Mouse (Mus musculus) mesoderm, embryonic 11.5 days (tissue): Measurements from ENCODE around the gene Kcnd3.

Source experiments
- DNase-seq: peaks from one replicate; pipeline ENCODE4 v3.0.0-alpha.2; 2012; ENCODE audit warnings: low read depth, low spot score

Gene Kcnd3

DNA sequence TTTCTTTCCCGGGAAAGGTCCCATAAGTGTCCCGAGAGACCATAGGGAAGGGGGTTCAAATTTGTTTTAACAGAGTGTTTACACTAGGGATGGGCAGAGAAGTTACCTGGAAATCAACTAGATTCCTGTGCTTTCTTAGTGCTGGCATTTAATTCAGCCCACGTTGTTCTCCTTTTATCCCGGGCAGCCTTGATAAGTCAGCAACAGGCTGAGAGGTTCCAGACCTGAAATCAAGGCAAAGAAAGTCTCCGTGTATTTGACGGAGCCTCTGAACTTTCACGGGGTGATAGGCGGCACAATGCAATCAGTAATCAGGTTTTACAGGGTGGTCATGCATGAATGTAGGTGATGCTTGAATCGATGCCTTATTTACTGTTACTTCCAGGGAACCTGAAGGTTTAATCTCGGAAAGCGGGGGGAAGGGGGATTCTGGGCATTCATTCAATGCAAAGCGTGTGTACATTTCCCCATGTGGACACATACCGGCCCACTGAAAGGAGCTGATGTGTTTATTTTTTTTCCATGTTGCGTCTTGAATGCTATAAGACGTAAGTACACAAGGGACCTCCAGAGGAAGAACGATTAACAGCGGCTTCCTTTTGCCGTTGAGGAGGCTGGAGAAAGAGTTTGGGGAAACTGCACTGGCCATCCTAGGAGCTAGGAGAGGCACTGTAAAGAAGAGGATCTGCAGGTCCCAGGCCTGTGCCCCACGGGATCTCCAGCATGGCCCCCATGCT is 1.3 kb downstream of the Kcnd3 start:
- peak; percentile 7 for DNase-seq

DNA sequence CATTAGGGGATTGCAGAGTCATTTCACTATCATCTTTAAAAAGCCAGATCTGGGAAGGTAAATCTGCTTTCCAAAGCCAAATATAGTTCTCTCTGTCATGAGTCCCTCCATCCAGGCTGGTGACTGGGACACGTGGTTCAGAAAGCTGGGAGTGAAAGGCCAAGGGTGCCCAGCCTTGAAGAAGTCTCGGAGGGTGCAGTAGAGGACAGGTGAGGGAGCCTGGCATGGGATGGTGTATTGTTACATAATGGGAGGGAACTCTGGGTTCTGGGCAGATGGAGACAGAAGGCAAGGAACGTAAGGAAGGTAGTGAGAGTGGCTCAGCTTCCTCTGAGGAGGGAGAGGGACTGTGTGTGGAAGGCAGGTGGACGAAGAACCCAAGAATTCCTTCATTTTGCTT is 5.5 kb downstream of the Kcnd3 start:
- DNase-seq: no peak

DNA sequence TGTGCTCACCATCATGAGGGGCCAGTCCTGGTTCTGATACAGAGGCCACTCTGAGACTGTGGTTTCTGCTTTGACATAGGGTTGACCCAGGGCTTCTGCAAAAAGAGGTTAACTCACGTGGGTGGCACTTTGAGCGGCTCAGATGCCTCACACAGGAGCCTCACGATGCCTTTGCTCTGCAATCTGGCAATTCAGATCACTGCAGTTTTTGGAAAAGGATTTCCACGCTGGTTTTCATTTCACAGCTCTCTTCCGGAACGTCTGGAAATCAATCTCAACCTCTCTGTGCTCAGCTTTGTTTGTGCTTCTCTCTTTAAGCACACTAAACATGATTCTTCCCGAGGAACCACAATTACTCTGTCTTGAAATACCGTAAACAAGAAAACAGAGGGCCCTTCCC is 14.4 kb downstream of the Kcnd3 start:
- no peak for DNase-seq

DNA sequence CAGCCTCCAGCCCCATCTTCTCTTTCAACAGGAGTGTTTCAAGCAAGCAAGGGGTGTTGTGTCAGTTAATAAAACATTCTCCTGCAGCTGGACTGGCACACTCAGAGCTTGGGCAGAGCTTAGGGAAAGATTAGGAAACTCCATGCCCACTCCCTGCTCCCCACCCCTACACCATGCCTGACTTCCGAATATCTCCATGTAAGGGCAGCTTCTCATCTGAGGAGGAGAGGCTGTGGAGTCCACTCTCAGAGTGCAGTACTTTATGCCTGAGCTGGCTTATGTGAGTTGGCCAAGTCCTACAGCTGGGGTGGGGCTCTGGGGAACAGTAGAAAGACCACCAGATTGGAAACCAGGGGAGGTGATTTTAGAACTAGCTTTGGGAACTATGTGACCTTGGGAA is 20.4 kb downstream of the Kcnd3 start:
- DNase-seq: no peak

DNA sequence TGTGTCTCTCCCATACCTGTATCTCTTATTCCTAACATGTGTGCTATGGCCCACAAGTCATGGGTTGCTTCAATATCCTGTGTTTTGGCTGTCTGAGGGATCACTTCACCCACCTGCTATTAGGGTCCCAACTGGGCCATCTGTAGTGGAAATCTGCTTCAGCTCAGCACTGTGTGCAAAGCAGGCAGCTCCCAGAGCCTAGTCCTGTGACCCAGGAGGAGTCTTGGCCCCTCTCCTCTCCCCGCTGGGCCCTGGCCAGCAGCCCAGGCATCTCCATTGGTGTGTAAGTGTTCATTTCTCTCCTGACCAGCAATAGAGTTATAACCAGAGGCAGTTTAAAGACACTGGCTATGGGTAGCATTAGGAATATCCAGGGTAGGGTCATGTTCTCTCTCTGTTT is 24.3 kb downstream of the Kcnd3 start:
- DNase-seq: no peak

DNA sequence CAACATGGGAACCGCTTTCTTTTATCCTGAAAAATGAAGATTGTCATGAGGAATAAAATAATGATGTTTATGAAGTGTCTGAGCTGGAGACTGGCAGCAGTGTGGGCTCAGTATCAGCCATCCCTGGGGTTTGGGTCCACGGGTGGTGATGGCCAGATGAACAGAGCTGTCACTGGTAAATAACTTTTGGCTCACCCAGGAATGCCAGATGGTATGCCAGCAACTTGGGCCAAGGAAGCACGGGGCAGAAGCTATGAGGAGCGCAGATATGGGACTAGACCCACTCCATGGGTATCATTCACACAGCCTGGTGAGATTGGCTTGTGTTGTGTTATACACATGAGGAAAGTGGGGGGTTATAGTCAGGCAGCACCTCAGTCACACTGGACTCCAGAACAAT is 26.7 kb downstream of the Kcnd3 start:
- DNase-seq: no peak

DNA sequence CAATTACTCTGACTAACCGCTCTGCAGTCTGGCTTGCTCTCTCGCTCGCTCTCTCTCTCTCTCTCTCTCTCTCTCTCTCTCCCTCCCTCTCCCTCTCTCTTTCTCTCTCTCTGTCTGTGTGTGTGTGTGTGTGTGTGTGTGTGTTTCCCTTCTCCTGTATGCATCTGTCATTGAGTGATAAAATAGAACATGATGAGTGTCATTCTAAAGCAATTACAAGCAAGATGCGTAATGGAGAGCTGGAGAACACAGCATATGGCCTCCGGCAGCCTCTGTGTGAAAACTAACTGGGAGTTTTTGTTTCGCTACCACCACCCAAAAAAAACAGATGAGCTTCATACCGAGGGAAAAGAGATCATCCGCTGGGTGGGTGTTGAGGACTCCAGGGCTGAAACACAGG is 29.3 kb downstream of the Kcnd3 start:
- DNase-seq: no peak

DNA sequence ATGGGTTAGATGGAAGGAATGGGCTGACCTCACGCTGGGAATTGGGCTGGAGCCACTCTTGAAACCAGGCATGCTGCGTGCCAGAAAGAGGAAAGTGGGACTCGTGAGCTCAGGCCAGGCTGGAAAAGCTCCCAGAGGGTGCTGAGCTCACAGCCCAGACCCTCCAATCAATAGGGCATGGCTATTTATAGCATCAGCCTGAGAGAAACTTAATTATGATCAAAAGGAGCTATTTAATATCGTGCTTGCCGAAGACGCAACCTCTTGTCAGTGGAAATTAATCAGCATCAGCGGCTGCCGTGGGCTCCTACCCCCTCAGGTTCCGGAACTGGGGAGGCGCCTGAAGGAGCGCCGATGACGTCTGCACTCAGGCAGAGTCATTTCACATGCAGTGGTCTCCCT is 31.5 kb downstream of the Kcnd3 start:
- peak; percentile 16 for DNase-seq

DNA sequence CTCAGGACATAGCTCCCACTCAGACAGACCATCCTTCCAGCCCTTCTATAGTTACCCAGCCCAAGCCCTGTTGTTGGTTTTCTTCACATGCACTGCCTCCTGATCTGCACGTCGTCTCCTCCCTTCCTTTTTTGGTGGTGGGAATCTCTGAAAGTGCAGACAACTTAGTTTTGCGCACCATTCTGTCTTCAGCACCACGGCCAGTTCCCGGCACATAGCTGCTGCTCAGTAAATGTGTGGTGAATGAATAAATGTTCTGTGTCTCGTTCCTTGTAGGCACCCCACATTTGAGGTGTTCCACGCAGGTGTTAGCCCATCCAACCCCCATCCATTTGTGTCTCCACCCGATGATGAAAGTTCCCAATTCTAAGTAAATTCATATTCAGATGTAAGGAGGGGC is 35.0 kb downstream of the Kcnd3 start:
- peak; percentile 62 for DNase-seq

DNA sequence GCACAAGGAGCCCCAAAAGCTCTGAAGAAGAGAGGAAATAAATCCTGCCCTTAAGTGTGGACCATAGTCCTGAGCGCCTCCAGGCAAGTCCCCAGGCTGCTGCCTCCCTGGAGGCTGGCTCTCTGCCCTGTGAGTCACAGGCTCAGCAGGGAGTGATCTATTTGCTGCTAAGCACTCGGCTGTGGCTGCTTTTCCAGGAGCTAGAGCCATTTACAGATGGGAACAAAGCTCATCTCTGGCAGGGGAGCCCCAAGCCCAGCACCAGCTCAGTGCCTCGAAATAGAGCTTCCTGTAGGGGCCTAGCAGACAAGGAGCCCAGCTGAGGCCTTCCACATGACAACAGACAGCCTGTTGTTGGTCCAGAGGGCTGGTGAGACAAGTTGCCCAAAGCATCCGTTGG is 37.5 kb downstream of the Kcnd3 start:
- DNase-seq: no peak

DNA sequence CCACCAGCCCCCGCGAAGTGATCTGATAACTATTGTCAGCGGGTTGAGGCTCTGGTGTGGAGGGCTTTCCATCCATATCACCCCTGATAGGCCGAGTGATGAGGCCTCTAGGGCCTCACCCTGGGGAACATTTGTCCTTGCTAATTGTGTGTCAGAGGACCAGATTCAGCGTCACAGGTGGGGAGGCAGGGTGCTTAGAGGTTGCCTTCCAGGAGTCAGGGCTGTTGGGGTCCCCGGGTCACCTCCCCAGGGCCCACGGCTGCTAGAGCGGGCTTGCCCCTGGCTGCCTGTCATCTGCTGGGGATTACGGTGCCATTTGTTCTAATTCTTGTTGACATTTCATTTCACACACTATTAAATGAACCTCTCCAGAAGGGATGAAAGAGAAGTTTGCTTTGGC is 42.8 kb downstream of the Kcnd3 start:
- DNase-seq: peak; percentile 46

DNA sequence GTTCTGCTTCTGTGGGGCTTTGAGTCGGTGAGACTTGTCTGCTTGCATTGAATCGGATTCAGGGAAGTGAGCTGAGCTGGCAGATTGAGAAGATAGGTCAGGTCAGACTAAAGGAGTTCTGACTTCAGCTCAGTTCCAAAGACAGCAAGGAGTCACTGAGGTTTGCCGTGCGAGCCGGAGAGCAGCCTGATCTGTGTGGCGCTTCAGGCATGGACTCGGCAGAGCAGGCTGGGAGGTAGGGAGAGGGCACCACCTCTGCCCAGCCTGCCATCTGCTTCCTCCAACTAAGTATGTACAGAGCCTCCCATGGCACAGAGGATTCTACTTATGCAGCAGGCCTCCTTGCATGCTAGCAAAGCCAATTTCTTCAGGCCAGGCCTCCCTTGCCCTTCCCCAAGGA is 44.1 kb downstream of the Kcnd3 start:
- DNase-seq: no peak

DNA sequence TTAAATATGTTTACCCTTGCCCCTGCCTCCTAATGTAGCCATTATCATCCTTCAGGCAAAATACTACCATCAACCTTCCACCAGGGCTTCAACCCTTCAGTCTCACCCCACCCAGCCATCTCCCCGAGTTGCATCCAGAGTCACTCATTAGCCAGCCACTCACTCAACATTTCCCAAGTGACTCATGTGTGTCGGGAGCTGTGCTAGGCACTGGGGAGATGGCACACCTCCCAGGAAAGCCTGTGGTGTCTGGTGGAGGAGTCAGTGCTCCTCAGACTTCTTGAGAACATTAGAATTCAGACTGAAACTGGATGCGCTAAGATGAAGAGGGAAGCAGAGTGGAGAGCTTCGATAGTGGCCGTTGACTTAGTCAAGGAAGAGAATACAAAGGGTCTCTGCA is 44.8 kb downstream of the Kcnd3 start:
- DNase-seq: no peak

DNA sequence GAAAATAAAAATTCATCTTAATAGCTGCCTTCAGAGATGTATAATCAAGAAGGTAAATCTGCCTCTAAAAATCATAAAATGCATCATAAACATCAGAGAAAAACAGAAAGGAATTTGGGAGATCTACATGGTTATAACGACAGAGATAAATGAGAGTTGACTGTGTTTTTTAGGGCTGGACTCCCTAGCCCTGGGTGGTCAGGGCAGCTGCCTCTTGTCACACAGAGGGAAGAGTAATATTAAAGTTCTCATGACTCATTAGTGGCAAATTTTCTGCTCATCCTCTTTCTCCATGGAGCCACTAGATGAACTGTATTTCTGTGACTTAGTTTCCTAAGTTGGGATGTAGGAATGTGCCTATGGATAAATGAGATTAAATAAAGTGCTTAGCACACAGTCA is 48.9 kb downstream of the Kcnd3 start:
- no peak for DNase-seq

DNA sequence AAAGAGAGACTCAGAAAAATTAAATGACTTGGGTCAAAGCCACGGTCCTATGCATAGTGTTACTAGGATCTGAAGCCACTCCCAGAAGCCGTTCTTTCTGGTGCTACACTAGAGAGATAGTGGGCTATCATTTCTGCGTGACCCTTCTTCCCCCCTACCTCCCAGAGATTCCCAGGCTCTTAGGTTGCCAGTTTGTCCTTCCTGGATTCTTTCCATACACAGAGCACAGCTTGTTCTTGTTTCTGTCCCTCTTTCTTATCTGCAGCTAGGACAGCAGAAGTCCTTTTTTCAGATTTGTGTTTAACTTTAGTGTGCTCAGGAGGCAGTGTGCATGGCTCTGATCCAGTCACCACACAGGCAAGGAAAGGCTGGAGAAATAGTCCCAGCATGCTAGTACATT is 52.1 kb downstream of the Kcnd3 start:
- no peak for DNase-seq

DNA sequence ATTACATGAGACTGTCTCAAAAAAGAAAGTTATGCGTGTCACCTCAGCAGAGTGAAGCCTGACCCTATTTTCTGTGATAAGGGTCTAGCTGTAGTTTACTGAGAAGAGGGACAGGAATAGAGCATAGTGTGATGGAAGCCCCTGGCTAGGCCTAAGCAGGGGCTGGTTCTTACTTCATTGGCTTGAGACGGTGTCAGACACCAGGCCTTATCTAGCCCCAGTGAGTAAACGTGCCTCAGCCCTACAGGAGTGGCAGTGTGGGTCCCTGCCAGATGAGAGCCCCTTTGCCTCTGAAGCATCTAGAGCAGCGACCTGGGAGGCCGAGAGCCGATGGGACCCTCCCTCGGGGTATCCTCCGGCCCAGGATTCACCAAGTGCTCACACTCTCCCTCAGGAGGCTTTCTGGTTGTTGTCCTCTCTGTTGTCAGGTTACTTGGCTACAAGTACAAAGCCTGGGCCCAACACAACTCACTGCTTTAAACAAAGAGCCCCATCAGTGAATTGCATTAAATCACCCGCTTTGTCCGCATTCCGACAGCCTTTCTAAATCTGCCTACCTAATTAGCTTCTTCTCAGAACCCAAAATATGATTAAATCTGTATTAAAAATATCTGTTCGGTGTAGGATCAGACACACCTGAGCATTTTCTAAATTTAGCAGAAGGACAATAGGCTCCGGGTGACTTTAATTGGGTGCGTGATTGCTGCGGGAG is 53.2 kb downstream of the Kcnd3 start:
- DNase-seq: no peak

DNA sequence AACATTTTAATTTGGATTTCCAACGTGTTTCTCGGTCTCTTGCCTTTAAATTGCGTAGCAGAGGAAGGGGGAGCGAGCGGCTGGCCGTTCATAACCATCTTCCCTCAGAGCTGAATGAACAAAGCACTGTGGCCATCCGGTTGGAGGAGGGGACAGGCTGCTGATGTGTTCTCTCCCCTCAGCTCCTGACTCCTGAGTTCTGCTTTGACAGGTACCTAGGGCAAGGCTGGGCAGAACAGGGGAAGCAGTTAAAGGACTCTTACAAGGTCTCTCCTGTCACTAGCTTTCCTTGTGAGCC is 53.7 kb downstream of the Kcnd3 start:
- DNase-seq: no peak

DNA sequence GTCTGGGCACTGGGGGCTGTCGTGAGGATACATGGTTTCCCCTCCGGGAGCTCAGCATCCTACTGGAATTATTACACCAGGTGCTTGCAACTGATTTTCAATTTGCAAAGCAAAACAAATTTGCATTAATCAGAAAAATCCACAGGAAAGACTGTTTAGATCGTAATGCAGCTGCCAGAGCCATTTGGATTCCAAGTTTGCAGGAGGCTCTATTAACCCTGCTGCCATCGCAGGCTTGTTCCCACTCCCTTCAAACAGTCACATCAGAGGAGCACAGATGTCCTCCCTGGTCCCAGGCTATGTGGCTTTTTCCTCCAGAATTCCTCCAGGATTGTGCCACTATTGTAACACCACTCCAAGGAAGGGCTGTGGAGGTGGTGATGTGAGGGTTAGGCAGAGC is 54.5 kb downstream of the Kcnd3 start:
- no peak for DNase-seq

DNA sequence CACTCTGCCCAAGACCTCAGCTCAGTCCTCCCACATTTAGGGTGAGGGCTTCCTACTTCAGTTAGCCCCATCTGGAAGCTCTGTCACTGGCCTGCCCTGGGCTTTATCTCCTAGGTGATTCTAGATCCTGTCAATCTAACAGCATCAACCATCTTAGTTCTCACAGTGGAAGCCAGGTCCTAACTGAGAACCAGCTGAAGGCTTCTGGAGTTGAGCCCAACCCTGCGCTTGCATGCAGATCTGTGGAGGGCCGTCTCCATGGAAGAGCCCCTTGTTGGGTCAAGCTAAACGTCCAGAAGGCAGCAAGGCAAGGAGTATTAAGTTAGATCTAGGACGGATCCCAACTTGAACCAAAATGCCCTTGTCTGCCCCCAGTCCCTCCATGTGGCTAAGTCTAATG is 57.2 kb downstream of the Kcnd3 start:
- no peak for DNase-seq

DNA sequence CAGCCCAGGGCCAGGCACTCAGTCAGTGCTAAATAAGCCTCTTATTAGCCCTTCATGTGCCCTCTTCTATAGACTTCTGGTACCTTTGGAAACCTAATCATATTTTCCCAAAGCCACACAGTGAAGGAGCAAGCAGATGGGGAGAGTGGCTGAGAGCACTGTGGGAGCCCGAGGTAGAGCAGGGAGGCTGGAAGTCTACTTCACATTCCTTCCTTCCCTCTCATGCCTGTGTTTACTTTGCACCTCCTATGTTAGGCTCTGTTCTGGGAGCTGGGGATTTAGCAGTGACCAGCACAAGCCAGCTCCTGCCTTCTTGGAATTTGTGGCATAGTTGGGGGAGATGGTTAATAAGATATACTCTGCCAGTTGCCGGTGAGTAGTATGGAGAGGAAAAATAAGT is 59.7 kb downstream of the Kcnd3 start:
- DNase-seq: no peak

DNA sequence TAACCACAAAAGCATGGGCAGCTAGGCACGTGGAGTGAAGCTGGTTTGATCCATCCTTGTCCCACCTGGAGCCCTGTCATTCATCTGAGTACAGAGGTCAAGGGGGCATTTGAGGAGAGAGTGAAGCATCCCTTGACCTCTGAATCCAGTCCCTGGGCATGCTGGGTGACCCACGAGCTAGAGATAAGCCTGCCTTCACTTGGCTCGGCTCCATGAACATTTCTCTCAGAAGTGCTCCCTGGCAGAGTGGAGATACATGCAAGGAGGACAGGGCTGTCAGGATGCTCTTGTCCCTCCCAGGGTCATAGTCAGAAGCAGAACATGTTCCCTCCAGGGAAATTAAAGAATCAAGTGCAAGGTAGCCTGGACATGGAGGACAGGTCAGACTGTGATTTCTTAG is 62.1 kb downstream of the Kcnd3 start:
- no peak for DNase-seq

DNA sequence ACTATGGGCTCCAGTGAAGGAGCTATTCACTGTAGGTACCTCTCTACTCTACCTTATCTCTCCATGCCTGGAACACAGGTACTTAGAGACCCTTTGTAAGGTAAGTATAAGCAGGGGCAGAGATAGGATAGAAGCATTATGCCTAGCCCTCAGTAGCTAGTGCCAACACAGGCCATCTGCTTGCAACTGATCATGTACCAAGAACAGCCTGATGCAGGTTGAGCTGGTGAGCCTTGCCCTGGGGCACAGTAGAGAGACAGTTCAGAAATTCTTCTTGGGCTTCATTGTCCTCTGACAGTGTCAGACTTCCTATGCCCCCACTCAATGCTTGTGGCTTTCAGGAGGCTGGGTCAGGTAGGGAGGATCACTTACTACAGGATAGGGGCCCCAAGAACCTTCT is 62.9 kb downstream of the Kcnd3 start:
- no peak for DNase-seq

DNA sequence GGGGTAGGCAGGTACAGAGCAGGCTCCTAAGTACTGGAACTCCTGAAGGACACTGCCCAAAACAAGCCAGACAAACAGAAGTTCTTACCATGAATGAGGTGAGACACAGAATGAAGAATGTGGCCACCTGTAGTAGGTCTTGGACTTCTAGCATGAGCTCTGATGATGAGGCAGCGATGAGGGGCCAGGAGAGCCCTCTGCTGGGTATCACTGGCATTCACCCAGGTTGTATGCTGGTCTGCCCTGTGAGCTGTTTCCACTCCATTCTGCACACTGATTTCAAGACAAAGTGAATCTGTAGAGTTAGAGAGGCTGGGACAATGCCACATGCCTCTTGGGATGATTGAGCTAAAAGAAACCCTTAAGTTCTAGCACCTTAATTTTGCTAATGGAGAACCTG is 63.5 kb downstream of the Kcnd3 start:
- DNase-seq: no peak

DNA sequence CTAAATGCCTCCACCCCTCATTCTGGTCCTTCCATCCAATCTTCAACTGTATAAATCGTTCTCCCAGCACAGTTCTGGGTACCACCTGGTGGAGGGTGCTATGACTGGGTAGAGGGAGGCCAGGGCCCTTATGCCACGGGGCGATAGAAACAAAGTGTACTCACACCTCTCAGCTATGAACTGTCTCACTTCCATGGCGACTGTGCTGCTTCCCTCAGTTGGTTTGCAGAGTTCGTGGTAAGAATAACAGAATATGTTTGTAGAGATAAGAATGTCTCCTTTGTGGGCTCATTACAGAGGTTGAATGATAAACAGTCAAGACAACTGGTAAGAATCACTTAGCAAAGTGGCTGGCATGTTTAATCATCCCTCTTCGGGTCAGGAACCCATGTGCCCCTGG is 68.3 kb downstream of the Kcnd3 start:
- no peak for DNase-seq
